Mouse (Mus musculus) embryonic facial prominence, embryonic 10.5 days (tissue): ENCODE measurements at regions not wholly inside any gene's neighbourhood (a gene's known extent, or its start where the extent isn't known, plus 50 kb on each side); places are given as distances from the start of the nearest gene placed in this dataset.

ENCODE experiments used
- DNase-seq: peaks from one replicate; pipeline ENCODE4 v3.0.0-alpha.2; 2017; ENCODE audit warnings: low spot score
- H3K27ac ChIP-seq: fragments of 300-500 bp; sonication (generic); replicated peaks from 2 replicates; pipeline ENCODE4 v1.5.1; 2016; ENCODE audit warnings: mild to moderate bottlenecking
- H3K27me3 ChIP-seq: fragments of 300-500 bp; sonication (generic); replicated peaks from 2 replicates; pipeline ENCODE4 v1.6.1; 2016; ENCODE audit warnings: low read depth, mild to moderate bottlenecking; ENCODE audit not compliant: poor library complexity, severe bottlenecking
- H3K36me3 ChIP-seq: fragments of 300-500 bp; sonication (generic); replicated peaks from 2 replicates; pipeline ENCODE4 v1.6.1; 2016; ENCODE audit warnings: mild to moderate bottlenecking, moderate library complexity
- H3K4me1 ChIP-seq: fragments of 300-500 bp; sonication (generic); 2 replicates; pipeline ENCODE4 v1.6.1; 2016
- H3K4me3 ChIP-seq: fragments of 300-500 bp; sonication (generic); 2 replicates; pipeline ENCODE4 v1.5.1; 2016; ENCODE audit warnings: mild to moderate bottlenecking, moderate library complexity
- H3K9me3 ChIP-seq: fragments of 300-500 bp; sonication (generic); 2 replicates; pipeline ENCODE4 v1.6.1; 2016; ENCODE audit warnings: mild to moderate bottlenecking
- WGBS: fragments of 180-500 bp; shearing (Covaris S2); methylation state at CpG from one replicate; pipeline ENCODE4 v1.1.7; 2016; 5-methylcytosine and 5-hydroxymethylcytosine counted together

DNA sequence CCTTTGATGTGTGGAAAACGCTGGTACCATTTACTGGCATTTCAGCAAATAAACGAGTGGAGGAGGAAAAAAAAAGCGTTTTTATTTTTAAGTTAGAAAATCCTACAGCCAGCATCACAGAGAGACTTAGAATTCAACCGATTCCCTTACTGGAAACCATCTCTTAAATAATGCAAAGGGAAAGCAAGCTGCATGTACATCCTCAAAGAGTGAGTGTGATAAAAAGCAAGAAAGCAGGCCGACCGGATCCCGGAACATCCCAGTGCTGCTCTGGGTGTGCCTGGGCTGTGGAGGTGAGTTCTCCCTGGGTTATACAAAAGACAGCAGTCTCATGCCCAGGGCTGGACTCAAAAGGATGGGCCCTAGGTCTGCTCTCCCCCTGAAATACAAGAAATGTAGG, 579.2 kb upstream of the Kif18a start:
- no peak for DNase-seq
- H3K36me3 ChIP-seq, result no peaks in the 10 kb centered on the region
- H3K27ac ChIP-seq, result no peak overlapping the region
- no peaks in the 10 kb centered on the region for H3K27me3 ChIP-seq
- no peak overlapping the region for H3K4me3 ChIP-seq
- 77% methylated on average over 7 of the region's 7 CpGs for WGBS
- H3K4me1 ChIP-seq, result no peaks in the 10 kb centered on the region
- H3K9me3 ChIP-seq, result no peaks in the 10 kb centered on the region

GRCm38 (mm10) chr2:108707856-108708855, 572.4 kb upstream of the Kif18a start:
- WGBS, result 83% methylated on average over 5 of the region's 5 CpGs
- no peak overlapping the region for H3K4me3 ChIP-seq
- no peaks in the 10 kb centered on the region for H3K4me1 ChIP-seq
- H3K27me3 ChIP-seq, result no peaks in the 10 kb centered on the region
- no peaks in the 10 kb centered on the region for H3K9me3 ChIP-seq
- H3K36me3 ChIP-seq, result no peaks in the 10 kb centered on the region
- DNase-seq, result no peak
- H3K27ac ChIP-seq, result no peak overlapping the region

- Histone ChIP-seq H3K4me3 (no peak overlapping the region), H3K27me3 (no peaks in the 10 kb centered on the region), H3K36me3 (no peaks in the 10 kb centered on the region), H3K9me3 (no peaks in the 10 kb centered on the region), H3K27ac (no peak overlapping the region), H3K4me1 (peaks cover 4% of the 10 kb centered on the region; the same call in 1 of the 2 replicates)
- no peak for DNase-seq
- 84% methylated on average over 3 of the region's 3 CpGs for WGBS
These were observed 538.5 kb upstream of the Kif18a start for GRCm38 (mm10) chr2:108742079-108742478.

DNA sequence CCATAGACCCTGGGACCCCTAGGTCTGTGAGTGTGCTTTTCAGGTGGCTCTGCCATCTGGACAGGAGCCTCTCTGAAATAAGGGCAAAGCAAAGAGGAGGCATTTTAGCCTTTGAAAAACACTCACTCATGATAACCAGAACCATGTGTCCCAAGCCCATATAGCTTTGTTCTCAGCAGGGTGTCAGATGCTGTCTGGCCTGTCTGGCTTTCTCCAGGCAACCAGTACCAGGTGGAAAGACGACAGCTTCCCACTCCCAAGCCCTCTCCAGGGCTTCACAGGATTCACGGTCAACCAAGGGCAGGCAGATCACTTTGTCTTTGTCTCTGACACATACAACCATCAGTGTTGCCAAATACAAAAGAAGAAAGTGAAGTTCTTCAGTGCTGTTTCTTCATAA, 537.0 kb upstream of the Kif18a start:
- DNase-seq, result peak; percentile 13
- H3K4me3 ChIP-seq, result no peak overlapping the region
- no peaks in the 10 kb centered on the region for H3K36me3 ChIP-seq
- 30% methylated on average over 2 of the region's 2 CpGs for WGBS
- no peaks in the 10 kb centered on the region for H3K9me3 ChIP-seq
- no peak overlapping the region for H3K27ac ChIP-seq
- no peaks in the 10 kb centered on the region for H3K27me3 ChIP-seq
- H3K4me1 ChIP-seq, result peaks cover 4% of the 10 kb centered on the region; the same call in 1 of the 2 replicates

DNA sequence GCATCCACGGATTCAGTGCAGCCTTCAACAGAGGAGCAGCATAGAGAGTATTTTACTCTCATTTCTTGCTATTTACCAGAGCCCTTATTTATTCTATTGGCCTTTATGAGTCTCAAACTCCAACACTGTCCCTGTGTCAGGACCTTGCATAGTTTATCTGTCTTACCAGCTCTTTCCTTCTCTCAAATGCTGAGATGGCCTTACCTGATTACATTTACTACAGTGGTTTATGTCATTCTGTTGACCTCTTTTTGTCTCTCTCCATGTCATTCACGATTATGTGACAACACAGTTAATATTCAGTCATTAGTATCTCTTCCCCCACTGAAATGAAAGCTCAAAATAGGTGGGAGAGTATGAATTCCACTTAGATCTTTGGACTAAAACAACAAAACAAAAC, 535.7 kb upstream of the Kif18a start:
- no peaks in the 10 kb centered on the region for H3K27me3 ChIP-seq
- WGBS, result 91% methylated on average over 2 of the region's 2 CpGs
- DNase-seq, result no peak

DNA sequence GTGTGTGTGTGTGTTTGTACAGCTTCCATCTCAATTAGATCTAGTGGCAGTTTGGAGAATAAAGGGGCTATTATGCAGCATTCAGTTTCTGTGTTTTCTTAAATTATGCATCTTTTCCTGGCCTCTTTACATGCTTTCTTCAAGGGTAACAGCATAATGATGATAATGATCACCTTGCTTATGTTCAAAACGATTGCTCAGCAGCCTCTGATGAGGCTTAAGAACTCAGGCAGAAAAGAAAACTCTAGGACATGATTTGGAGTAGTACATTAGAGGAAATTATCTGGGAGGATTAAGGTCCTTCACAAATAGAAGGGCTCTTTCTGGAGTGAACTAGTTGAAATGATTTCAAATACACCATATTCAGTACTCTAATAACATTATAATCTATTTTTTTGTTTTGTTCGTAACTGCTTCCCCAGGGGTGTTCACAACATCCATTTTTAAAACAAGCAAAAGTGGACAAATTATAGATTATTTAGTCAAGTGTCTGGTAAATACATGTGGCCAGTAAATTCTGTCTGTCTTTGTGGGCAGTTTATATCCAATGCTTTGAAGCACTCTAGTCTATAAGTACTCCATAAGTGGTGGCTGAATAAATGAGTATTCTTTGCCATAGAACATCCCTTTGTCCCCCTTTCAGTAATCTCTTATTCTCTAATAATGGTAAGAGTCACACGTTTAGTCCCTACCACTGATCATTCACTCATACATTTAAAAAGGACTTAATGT, 526.9 kb upstream of the Kif18a start:
- no peak overlapping the region for H3K27ac ChIP-seq
- DNase-seq, result no peak
- H3K4me1 ChIP-seq, result no peaks in the 10 kb centered on the region
- H3K9me3 ChIP-seq, result no peaks in the 10 kb centered on the region
- no peak overlapping the region for H3K4me3 ChIP-seq
- H3K36me3 ChIP-seq, result no peaks in the 10 kb centered on the region
- WGBS, result 61% methylated on average over 3 of the region's 3 CpGs
- no peaks in the 10 kb centered on the region for H3K27me3 ChIP-seq

More for the DNA sequence above, 535.7 kb upstream of the Kif18a start:
- Histone ChIP-seq H3K27ac (no peak overlapping the region), H3K4me3 (no peak overlapping the region), H3K4me1 (peaks cover 4% of the 10 kb centered on the region; the same call in 1 of the 2 replicates), H3K36me3 (no peaks in the 10 kb centered on the region), H3K9me3 (no peaks in the 10 kb centered on the region)

- no peaks in the 10 kb centered on the region for H3K27me3 ChIP-seq
- H3K9me3 ChIP-seq, result no peaks in the 10 kb centered on the region
- 86% methylated on average over 1 of the region's 1 CpGs for WGBS
- H3K27ac ChIP-seq, result no peak overlapping the region
- no peak for DNase-seq
- H3K4me3 ChIP-seq, result no peak overlapping the region
- no peaks in the 10 kb centered on the region for H3K36me3 ChIP-seq
- H3K4me1 ChIP-seq, result no peaks in the 10 kb centered on the region
These were observed 524.7 kb upstream of the Kif18a start for GRCm38 (mm10) chr2:108755821-108756220.

- DNase-seq, result no peak
- no peaks in the 10 kb centered on the region for H3K4me1 ChIP-seq
- H3K9me3 ChIP-seq, result no peaks in the 10 kb centered on the region
- WGBS, result 99% methylated on average over 1 of the region's 1 CpGs
- no peak overlapping the region for H3K4me3 ChIP-seq
- H3K36me3 ChIP-seq, result no peaks in the 10 kb centered on the region
- no peaks in the 10 kb centered on the region for H3K27me3 ChIP-seq
- no peak overlapping the region for H3K27ac ChIP-seq
These were observed 524.3 kb upstream of the Kif18a start for GRCm38 (mm10) chr2:108756251-108756650.

DNA sequence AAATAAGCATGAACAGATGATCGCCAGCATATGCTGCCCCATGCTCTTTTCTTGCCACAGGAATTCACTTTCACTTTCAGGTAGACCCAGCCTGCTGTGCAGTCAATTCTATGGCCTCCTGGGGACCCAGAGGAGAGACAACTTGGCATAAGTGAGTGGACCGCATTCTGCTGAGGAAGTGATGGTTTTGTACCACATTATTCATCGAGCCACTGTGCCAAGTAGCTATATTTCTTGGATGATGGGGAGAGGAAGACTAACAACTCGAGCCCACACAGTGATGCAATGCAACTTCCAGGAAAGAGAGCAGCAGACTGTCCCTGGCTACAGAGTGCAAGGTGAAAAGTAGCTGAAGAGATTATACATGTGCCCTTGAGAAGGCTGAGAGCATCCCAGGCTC, 515.8 kb upstream of the Kif18a start:
- WGBS, result 84% methylated on average over 4 of the region's 4 CpGs
- H3K27me3 ChIP-seq, result no peaks in the 10 kb centered on the region
- no peak for DNase-seq
- H3K4me1 ChIP-seq, result no peaks in the 10 kb centered on the region
- no peak overlapping the region for H3K4me3 ChIP-seq
- no peaks in the 10 kb centered on the region for H3K9me3 ChIP-seq
- H3K27ac ChIP-seq, result no peak overlapping the region
- H3K36me3 ChIP-seq, result no peaks in the 10 kb centered on the region

DNA sequence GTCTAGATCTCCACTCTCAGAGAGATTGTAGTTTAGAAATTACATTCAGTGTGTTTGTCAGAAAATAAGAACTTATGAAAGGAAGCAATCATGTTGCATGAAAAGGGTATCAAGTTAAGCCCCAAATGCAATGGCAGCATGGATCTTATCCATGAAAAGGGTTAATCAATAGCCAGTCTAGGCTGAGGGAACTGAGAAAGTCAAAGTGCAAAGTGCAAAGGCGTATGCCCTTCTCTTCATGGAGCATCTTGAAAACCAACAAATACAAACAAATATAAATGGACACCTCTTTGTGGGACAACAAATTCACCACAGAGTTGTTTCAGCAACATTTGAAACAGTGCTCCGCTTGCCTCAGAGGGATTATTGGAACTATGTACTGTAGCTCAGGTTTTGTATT, 514.1 kb upstream of the Kif18a start:
- DNase-seq, result no peak
- Histone ChIP-seq H3K27ac (no peak overlapping the region), H3K36me3 (no peaks in the 10 kb centered on the region), H3K27me3 (no peaks in the 10 kb centered on the region), H3K4me1 (no peaks in the 10 kb centered on the region), H3K9me3 (no peaks in the 10 kb centered on the region), H3K4me3 (no peak overlapping the region)
- 89% methylated on average over 2 of the region's 2 CpGs for WGBS

GRCm38 (mm10) chr2:108770383-108770782, 510.2 kb upstream of the Kif18a start:
- Histone ChIP-seq H3K4me1 (no peaks in the 10 kb centered on the region), H3K4me3 (no peak overlapping the region), H3K27ac (no peak overlapping the region), H3K36me3 (no peaks in the 10 kb centered on the region), H3K9me3 (no peaks in the 10 kb centered on the region), H3K27me3 (no peaks in the 10 kb centered on the region)
- 96% methylated on average over 1 of the region's 1 CpGs for WGBS
- no peak for DNase-seq

DNA sequence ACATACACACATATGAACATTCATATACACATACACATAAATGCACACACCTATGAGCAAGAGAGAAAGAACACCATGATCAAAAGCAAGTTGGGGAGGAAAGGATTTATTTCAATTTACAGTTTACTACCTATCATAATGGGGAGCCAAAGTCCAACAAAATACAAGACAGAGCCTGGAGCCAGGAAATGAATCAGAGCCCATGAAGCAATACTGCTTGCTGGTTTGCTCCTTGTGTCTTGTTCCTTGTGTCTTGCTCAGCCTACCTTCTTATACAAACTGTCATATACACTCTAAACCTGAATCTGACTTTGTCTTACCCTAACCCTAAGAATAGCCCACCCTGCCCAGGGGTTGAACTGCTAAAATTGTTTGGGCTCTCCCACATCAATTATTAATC, 497.1 kb upstream of the Kif18a start:
- no peaks in the 10 kb centered on the region for H3K27me3 ChIP-seq

More for the DNA sequence above, 497.1 kb upstream of the Kif18a start:
- H3K4me3 ChIP-seq, result no peak overlapping the region
- H3K4me1 ChIP-seq, result no peaks in the 10 kb centered on the region
- H3K27ac ChIP-seq, result no peak overlapping the region
- H3K36me3 ChIP-seq, result no peaks in the 10 kb centered on the region
- H3K9me3 ChIP-seq, result no peaks in the 10 kb centered on the region
- DNase-seq, result no peak
